Mouse (Mus musculus) lung, adult 18-20 months (tissue): Measurements from ENCODE around the gene Enpp5.

Experiments used
- DNase-seq, 2 experiments: peaks; one replicate each; pipeline ENCODE4 v3.0.0; 2022; ENCODE audit warnings: mixed read lengths in 2 of 2

The Enpp5 gene

DNA sequence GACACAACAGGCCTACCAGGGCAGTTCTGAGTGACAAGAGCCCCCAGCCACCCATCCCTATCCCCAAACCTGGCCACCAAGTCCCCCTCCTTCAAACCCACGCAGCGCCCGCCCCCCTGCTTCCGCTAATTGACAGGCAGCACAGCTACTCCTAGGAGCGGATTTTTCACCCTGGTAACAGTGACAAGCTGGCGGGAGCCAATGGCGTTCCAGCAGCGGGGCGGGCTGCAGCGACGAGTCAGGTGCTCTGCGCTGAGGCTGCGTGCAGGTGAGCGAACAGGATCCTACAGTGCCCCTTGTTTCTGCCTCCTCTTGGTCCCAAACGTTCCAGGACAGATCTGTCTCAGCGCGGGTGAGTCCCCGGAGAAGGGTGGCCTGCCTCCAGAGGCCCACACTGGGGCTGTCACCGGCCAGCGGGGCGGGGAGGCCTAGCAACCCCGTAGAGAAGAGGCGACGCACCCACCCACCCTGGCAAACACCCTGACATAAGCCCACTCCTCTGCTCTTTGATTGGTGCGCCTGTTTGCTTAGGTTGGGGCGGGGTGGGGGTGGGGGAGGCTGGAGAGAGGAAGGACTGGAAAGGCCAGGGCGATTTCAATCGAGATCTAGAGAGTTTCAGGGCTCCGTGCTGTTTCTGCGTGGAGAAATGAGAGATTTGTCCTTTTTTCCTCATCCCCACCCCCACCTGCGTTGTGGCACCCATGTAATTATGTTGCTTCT is at the start of gene Enpp5:
Enpp5 (plus strand) TSS at position 183 of the 720 bp plus-strand sequence.
- peak; percentile 90 to 93 for DNase-seq

DNA sequence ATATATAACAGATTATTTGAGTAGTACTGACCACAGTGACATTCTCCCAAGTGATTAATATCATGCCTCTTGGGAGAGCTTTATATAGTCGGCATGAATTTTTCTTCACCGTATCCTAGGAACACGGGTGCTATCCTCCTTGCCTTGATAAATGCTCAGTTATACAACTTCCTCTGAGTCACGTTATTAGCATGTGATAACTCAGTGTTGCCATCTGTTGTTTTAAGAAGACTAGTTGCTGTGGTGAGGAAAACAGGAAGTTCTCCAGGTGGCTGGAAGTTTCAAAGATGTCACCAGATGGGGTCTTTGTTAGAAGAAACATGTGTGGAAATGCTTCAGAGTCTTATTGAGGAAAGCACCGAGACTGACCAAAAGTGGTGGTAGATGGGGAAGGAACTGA is 49.0 kb upstream of the Enpp5 start:
- peak in 1 of 2 experiments; percentile 12 for DNase-seq

DNA sequence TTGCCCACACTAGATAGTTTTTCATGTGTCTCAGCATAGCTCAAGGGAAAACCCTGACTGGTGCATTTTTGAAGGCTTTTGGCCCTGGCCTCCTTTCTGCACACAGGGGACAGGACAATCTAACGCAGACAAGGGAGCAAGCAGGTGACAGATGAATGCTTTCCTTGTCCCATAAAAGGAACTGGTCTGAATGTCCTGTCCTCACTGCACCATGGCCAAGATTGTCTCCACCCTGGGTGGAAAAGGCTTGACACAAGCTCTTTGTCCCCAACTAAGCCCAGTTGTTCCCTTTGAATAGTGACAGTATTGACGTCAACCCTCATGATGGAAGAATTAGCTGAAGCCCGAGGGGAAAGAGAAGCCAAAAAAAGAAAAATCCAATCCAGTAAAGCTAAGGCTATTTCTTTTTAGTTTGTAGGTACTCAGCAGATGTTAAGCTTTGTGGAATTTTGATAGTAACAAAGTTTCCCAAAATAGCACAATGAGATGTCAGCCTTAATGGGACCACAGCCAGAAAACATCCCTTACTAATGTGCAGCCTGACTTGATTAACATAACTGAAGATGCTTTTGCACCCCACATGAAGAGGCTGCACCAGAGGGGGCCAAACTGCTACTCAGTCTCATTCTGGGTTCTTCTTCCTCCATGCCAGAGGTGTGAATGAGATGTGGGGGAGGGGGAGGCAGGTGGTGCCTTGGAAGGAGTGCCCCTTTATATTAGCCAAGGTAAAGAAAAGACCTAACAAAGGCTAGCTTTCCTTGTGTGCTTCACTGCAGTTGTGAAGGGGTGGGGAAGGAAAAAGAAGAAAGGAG is 47.6 kb upstream of the Enpp5 start:
- DNase-seq: peak in 1 of 2 experiments; percentile 2

DNA sequence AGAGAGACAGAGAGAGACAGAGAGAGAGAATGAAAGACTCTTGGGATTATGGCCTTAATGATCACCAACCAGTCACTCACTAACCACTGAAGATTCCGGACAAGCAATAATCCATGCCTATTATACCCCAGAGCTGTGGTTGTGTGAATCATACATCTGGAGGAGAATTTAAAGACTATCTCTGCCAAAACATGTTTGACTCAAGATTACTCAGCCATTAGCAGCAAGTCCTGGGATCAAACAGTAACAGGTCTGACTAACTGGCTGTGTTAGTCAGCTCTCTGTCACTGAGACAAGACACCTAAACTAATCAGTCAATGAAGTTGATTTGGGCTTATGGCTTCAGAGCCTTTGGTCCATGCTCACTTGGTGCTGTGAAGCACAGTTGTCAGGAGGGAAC is 43.6 kb upstream of the Enpp5 start:
- no peak for DNase-seq

DNA sequence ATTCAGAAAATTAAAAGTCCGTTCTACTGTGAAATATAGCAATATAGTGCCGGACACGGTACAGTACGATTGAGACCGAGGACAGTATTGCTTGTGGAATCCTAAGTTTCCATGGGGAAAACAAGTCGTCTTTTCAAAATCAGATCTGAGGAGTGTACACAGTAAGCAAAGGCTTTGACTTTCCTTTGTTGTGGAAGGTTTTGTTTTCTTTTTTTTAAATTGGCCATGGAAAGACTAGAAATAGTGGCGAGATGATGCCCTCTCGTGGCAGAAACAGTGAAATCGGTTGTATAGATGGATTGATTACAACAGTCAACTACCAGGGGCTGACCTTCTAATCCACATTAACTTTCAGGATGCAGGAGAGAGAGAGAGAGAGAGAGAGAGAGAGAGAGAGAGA is 40.0 kb upstream of the Enpp5 start:
- peak in 1 of 2 experiments; percentile 25 for DNase-seq

DNA sequence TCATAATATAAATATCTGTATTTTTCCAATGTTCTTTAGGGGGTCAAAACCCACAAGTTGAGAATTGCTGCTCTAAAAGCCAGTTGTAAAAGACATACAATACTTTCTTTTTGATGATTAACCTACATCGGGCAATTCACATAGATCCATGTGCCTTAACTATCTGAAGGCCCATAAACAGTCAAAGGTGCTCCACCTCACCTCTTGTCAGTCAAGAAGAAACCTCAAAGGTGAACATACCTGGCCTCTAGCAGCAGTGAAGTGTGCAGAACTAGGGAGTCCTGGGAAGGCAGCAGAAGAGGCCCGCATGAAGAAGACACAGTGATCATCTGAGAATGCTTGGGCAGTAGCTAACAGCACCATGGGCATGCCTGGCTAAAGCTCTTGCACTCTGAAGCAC is 38.2 kb upstream of the Enpp5 start:
- no peak for DNase-seq

DNA sequence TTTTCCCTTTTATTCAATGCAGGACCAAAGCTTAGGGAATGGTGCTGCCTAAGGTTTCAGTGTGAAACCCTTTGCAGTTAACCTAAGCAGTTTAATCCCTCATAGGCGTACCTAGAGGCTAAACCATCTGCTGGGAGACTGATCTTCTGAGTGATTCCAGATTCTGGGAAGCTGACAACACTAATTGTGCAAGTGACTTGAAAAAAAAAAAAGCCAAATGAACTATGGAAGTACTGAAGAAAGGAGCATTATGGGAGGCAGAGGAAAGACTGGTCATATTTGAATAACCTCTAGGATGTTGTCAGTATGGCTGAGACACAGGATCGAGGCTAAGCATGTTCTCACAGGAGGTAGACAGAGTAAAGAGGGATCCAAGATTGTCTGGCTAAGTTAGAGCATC is 36.3 kb upstream of the Enpp5 start:
- DNase-seq: no peak

DNA sequence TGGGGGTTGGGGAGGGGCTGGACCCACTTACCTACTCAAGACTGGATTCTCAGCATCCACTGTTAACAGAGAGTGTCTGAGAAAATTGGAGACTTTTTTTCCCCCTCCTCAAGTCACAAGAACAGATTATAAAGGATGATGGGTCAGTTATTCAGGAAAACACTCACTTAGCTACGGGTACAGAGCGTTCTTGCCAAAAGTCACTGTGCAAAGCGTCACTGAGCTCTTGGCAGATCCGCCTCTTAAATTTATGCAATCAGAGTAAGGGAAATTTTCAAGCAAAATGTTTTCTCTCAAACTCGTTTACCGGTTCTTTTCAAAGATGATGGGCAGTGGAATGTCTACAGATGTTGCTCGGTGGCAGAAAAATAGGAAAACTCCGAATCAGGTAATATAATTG is 35.8 kb upstream of the Enpp5 start:
- peak; percentile 26 to 35 for DNase-seq

DNA sequence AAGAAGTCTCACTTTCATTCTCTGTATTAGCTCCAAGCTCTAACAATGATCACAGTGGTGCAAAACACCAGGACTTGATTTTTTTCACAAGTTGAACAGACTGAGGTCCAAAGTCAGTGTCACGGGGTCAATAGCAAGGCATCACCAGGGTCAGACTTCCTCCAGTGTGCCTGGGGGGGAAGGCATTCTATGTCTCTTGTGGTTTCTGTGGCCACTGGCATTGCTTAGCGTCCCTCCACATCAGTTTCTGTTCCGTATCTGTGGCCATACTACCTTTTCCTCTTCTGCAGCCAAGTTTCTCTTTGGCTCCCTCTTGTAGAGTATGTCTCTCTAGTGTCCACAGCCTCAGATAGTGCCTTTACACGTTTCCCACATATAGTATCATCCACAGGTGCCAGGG is 25.2 kb upstream of the Enpp5 start:
- peak; percentile 28 to 33 for DNase-seq

DNA sequence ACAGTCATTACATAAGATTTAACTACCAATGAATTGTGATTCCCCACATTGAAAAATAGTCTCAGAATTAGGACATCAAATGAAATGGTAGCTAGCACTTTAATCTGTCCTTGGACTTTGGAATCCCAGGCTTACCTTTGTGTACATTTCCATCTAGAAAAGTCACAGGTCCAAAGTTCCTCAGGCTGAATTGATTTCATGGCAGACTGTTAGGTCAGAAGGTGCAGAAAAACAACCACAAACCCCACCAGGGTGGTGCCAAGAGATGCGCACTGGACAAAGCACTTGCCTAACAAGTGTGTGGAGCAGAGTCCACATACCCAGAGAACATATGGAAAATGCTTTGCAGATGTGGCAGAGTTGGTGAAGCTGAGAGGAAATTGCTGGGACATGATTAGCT is 21.5 kb upstream of the Enpp5 start:
- no peak for DNase-seq

DNA sequence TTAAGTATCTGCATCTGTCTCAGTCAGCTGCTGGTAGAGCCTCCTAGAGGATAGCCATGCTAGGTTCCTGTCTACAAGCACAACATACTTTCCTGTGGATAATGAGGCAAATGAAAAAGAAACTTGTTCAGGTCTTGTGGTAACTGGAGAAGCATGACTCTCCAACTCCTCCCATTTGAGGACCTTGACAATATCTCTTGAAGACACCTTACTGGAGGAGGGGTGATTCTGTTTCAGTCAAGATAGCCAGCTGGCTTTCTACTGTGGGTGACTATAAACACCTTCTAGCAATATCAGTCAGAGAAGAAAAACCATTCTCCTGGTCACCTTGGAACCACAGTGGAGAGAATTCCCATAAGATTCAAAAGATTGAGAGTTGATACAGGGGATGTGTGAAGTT is 20.5 kb upstream of the Enpp5 start:
- DNase-seq: no peak

DNA sequence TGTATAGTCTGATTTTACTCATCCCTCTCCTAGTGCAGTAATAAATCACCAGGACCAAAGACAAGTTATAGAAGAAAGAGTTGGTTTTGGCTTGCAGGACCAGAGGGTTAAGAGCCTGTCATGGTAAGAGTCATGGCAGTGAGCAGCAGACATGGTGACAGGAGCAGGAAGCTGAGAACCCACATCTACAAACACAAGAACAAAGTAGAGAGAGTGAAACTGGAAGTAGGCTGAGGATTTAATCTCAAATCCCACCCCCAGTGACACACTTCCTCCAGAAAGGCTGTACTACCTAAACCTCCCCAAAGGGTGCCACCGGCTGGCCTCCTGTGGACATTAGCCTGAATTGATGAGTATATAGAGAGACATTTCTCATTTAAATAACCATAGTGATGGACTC is 17.8 kb upstream of the Enpp5 start:
- DNase-seq: no peak

DNA sequence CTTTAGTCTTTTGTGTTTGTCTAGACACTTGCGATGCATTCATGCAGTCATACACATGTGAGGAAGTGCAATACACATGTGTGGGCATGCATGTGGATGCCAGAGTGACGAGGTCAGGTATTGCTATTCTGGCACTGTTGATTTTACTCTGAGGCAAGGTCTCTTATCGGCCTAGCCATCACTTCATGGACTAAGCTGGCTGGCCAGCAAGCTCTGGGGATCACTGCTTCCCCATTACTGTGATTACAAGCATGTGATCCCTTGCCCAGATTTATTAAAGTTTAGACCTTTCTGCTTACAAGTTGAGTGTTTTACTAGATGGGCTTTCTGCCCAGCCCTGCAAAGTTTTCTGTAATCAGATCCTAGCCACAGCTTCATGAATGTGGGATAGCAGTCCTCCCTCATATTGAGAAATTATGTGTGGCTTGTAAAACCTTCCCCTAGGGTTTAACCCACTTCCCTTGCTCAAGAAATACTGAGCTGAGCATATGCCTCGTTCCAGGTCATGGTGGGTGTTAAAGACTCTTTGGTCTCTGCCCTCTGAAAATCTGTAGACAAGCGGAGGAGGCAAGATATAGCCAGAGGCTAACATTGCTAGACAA is 17.2 kb upstream of the Enpp5 start:
- no peak for DNase-seq

DNA sequence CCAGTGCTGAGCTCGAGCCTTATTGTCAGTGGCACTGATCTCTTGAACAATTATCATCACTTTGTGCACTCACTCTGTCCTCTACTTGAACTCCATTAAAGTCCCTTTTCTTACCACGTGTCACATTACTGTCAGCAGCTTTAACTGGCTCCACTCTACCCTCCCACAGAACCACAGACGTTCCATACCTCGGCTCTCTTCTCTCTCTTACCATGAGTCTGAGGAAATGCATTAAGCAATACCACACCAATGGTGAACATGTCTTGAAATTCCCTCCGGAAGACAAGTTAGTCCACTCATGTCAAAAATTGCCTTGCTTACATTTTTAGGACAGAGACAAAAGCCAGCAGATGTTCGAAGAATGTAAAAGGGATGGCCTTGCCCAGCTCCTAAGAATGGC is 9.7 kb upstream of the Enpp5 start:
- no peak for DNase-seq

DNA sequence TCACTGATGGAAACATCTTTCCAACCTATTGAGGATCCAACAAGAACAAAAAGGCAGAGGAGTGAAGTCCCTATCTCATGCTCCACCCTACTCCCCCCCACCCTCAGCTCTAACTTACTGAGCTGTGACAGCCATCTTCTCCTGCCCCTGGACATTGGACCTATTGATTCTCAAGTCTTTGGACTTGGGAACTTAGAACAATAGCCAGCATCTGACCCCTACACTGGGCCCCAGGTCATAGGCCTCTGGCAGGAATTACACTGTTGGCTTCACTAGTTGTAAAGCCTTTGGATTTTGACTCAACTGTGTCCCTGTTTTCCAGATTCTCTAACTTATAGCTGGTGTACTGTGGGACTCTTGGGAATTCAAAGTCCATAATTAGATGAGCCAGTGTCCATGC is 6.9 kb upstream of the Enpp5 start:
- no peak for DNase-seq

DNA sequence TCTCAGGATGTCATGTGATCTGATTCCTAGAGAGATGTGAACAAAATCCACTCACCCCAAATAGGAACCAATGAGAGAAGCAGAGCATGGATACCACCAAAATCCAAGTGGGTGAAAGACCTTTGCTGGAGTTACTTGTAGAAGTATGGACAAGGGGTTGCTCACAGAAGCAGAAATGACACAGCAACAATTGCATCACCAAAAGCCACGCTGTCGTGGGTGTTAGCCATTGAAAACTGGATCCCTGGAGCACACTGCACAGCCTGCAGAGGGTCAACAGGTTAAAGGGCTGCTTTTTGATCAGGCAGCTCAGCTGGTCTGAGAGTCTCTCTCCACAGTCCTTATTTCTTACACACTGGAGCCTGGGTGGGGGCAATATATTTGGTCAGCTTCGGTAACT is 3.0 kb upstream of the Enpp5 start:
- DNase-seq: peak in 1 of 2 experiments; percentile 12

DNA sequence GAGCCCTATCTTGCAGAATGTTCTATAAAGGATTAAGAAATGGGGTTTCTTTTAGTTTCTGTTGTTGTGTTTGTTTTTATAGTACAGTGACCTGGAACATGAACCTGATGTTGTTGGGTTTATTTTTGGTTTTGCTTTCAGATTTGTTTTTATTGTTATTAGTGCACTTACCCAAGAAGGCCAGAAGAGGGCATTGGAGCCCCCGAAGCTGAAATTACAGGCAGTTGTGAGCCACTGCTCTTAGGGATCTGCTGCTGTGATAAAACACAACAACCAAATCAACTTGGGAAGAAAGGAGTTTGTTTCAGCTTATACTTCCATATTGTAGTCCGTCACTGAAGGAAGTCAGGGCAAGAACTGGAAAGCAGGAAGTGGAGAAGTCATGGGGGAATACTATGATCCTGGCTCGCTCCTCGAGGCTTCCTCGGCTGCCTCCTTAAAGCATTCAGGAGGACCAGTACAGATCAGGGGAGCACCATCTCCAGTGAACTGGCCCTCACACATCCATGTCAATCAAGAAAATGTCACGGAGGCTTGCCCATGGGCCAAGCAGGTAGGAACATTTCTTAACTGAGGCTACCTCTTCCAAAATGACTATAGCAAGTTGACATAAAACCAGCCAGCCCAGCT is 2.4 kb upstream of the Enpp5 start:
- DNase-seq: peak; percentile 19 to 58

DNA sequence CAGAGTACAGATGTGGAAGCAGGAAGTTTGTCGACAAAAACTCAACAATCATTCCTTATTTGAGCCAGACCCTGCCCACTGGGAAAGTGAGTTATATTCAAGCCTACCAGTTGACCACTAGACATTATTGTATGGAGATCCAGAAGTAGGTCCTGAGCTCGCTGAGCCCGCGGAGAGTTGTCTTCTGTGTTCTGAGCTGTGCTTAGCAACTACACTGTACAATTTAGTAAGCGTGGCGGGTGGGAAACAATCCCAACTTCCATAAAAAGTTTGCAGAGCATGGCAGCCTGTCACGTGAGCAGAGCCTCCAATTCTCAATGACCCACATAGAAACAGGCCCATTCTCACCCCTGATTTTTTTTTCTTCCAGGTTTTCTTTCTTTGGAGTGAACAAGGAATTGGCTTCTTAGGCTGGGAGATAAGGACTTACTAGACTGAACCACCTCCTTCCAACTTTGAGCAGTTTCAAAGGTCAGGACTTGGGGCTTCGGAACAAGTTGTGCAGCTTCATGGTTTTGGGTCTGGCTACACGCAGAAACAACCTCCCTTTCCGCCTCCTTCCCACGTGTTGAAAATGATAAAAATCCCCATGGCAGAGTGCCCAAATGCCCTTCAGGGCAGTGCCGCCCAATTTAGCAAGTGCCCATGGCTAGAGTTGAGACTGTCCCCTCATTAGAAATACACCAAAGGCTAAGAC is 1.3 kb upstream of the Enpp5 start:
- no peak for DNase-seq

DNA sequence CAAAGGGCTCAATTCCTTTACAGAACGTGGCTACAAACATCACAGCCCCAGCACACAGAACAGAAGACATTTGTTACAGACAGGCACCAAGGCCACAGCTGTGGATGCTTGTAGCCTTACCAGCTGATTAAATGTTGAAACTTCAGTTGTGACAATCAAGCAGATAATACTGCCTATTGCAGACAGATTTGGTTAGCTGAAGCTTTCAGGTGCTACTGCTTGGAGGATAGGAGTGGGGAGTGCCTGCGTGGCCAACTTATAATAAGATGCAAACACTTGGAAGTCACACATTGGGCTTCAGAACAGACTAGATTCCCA is 811 bp upstream of the Enpp5 start:
- no peak for DNase-seq

DNA sequence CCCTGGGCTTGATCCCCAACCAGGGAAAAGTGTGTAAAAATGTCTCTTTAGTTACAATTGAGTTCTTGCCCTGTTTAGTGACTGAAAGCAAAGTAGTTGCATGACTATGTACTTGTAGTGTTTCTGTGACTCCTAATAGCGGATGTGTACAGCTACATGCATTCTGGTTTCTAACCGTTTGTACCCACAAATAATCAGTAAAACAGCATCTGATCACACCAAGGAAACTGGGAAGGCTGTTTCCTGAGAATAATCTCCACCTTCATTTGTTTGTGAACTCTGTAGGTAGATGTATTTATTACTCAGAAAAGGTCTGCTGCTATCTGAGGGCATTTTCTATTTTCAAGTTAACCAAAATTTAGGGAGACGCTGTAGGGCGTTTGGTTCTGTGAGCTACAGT is 4.5 kb downstream of the Enpp5 start:
- DNase-seq: no peak

DNA sequence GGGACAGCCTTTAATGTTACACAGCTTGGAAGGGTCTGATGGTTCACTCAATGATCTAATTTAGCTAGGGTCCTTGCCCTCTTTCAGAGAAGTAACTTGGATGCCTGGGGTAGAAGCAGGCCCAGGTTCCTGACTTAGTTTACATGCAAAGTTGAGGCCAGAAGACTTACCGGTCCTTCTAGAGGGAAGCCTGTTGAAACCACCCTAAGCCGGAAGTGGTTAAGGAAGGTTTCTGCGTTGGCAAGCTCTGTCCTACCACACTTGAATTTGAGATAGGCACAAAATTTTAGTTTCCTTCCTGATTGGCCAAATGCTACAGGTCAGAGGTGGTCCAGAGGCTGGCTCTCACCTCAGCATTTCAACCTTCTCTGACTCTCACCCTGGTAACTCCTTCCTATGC is 9.6 kb downstream of the Enpp5 start:
- no peak for DNase-seq

DNA sequence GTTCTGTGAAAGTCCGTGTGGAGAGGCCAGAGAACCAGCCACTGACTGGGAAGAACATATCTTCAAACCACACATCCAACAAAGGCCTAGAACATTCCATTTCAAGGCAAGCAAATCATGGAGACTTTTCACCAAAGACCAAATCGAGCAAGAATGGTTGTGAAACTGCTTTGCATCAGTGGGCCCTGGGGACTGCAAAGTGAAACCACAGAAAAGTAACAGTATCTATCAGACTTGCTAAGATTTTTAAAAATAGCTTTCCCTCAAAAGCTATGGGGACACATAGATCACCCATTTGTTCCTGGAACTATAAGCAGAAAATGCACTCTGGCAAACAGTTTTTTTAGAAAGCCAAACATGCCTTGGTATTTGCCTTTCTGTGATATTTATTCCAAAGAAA is 12.3 kb downstream of the Enpp5 start:
- DNase-seq: no peak

DNA sequence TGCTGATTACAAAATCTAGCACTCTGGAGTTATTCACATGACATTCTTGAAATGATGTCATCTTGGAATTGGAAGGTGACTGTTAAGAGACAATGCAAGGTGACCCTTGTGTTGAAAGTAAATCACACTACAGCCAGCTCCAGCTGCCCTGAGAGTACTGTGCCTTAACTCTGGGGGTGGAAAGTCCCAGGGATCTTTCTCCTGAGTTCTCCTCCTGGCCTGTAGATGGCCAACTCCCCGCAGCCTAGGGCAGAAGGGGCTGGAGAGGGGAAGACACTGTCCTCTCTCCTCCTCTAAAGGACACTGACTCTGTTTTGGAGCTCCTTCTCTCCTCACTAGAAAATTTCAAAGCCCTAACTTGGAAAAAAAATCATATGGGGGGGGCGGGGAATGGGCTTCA is 12.9 kb downstream of the Enpp5 start:
- no peak for DNase-seq
